Mouse (Mus musculus) MEL (cell line): Measurements from ENCODE around the gene Egfl8. TPM values are rescaled to one million over a fixed set of nuclear protein-coding genes. Genes with fewer than 3 reads are reported as not detected.

ENCODE experiments used
- DNase-seq: peaks from one replicate; pipeline ENCODE4 v3.0.0; 2011; ENCODE audit warnings: low read depth, low spot score
- H3K27ac ChIP-seq: 2 replicates; pipeline ENCODE4 v1.5.1; 2012; ENCODE audit warnings: low read depth, mild to moderate bottlenecking, control low read depth, low read length, moderate library complexity; ENCODE audit not compliant: control insufficient read depth
- H3K27me3 ChIP-seq, 2 experiments: fragments of 150-350 bp in 1 of 2; sonication (generic) in 1 of 2; 2 replicates each; pipeline ENCODE4 v1.6.1; 2012; ENCODE audit warnings: low read length in 2 of 2, mild to moderate bottlenecking in 2 of 2, improper control_type of control experiment in 1 of 2, moderate library complexity in 1 of 2; ENCODE audit not compliant: insufficient read depth in 2 of 2, control insufficient read depth in 1 of 2
- H3K36me3 ChIP-seq, 2 experiments: 2 replicates each; pipeline ENCODE4 v1.6.1; 2012 to 2014; ENCODE audit warnings: low read length in 2 of 2, improper control_type of control experiment in 1 of 2, inconsistent platforms in 1 of 2, mild to moderate bottlenecking in 1 of 2; ENCODE audit not compliant: insufficient read depth in 2 of 2, control insufficient read depth in 1 of 2
- H3K4me1 ChIP-seq, 2 experiments: fragments of 150-350 bp in 1 of 2; sonication (generic) in 1 of 2; 2 replicates each; pipeline ENCODE4 v1.6.1; 2012; ENCODE audit warnings: low read length in 2 of 2, improper control_type of control experiment in 1 of 2, mild to moderate bottlenecking in 1 of 2; ENCODE audit not compliant: insufficient read depth in 2 of 2, control insufficient read depth in 1 of 2
- H3K4me3 ChIP-seq, 2 experiments: fragments of 150-350 bp in 1 of 2; sonication (generic) in 1 of 2; 2 replicates each; pipeline ENCODE4 v1.5.1; 2012; ENCODE audit warnings: low read depth in 2 of 2, low read length in 2 of 2, mild to moderate bottlenecking in 2 of 2, moderate library complexity in 2 of 2, control low read depth in 1 of 2, improper control_type of control experiment in 1 of 2; ENCODE audit not compliant: control insufficient read depth in 1 of 2, insufficient read depth in 1 of 2
- H3K79me2 ChIP-seq: 2 replicates; pipeline ENCODE4 v1.6.1; 2012; ENCODE audit warnings: mild to moderate bottlenecking, low read length, moderate library complexity; ENCODE audit not compliant: control insufficient read depth, poor library complexity, insufficient read depth
- H3K9ac ChIP-seq: 2 replicates; pipeline ENCODE4 v1.6.1; 2012; ENCODE audit warnings: low read depth, mild to moderate bottlenecking, control low read depth, low read length, moderate library complexity; ENCODE audit not compliant: control insufficient read depth, poor library complexity, severe bottlenecking
- H3K9me3 ChIP-seq: fragments of 150-350 bp; sonication (generic); replicated peaks from 2 replicates; pipeline ENCODE4 v1.6.1; 2012; ENCODE audit warnings: mild to moderate bottlenecking, low read length, improper control_type of control experiment, moderate library complexity; ENCODE audit not compliant: insufficient read depth
- BHLHE40 ChIP-seq: IDR thresholded peaks from 2 replicates; pipeline ENCODE4 v1.6.1; 2012; ENCODE audit warnings: low read depth, mild to moderate bottlenecking, inconsistent platforms, low read length, improper control_type of control experiment, borderline replicate concordance
- CHD1 ChIP-seq: IDR thresholded peaks from 2 replicates; pipeline ENCODE4 v1.6.1; 2012; ENCODE audit warnings: low read depth, mild to moderate bottlenecking, inconsistent platforms, low read length, improper control_type of control experiment
- CHD2 ChIP-seq: IDR thresholded peaks from 2 replicates; pipeline ENCODE4 v1.6.1; 2011; ENCODE audit warnings: low read length, improper control_type of control experiment
- CTCF ChIP-seq, 3 experiments: IDR thresholded peaks in 2 of 3; conservative IDR thresholded peaks in 1 of 3; 2 replicates each; pipeline ENCODE4 v1.5.1; 2011 to 2012; ENCODE audit warnings: low read length in 3 of 3, low read depth in 2 of 3, mild to moderate bottlenecking in 2 of 3, improper control_type of control experiment in 1 of 3, inconsistent platforms in 1 of 3, mixed read lengths in 1 of 3, moderate library complexity in 1 of 3; ENCODE audit not compliant: control insufficient read depth in 1 of 3, insufficient read depth in 1 of 3, poor library complexity in 1 of 3, severe bottlenecking in 1 of 3
- ELF1 ChIP-seq: IDR thresholded peaks from 2 replicates; pipeline ENCODE4 v1.6.1; 2014; ENCODE audit warnings: low read depth, mild to moderate bottlenecking, inconsistent platforms, low read length, improper control_type of control experiment, moderate library complexity
- EP300 ChIP-seq, 2 experiments: IDR thresholded peaks; 2 replicates each; pipeline ENCODE4 v1.6.1; 2011; ENCODE audit warnings: improper control_type of control experiment in 2 of 2, low read length in 2 of 2, low read depth in 1 of 2, mild to moderate bottlenecking in 1 of 2
- ETS1 ChIP-seq: IDR thresholded peaks from 2 replicates; pipeline ENCODE4 v1.6.1; 2012; ENCODE audit warnings: low read depth, mild to moderate bottlenecking, inconsistent platforms, low read length, improper control_type of control experiment, moderate library complexity
- GABPA ChIP-seq: IDR thresholded peaks from 2 replicates; pipeline ENCODE4 v1.6.1; 2012; ENCODE audit warnings: low read depth, mild to moderate bottlenecking, inconsistent platforms, low read length, improper control_type of control experiment, moderate library complexity
- GATA1 ChIP-seq: IDR thresholded peaks from 2 replicates; pipeline ENCODE4 v1.6.1; 2011; ENCODE audit warnings: low read depth, low read length, improper control_type of control experiment
- HCFC1 ChIP-seq: IDR thresholded peaks from 2 replicates; pipeline ENCODE4 v1.6.1; 2012; ENCODE audit warnings: low read depth, mild to moderate bottlenecking, inconsistent platforms, low read length, improper control_type of control experiment, moderate library complexity
- KAT2A ChIP-seq: conservative IDR thresholded peaks from 2 replicates; pipeline ENCODE4 v1.6.1; 2012; ENCODE audit warnings: low read depth, low read length, improper control_type of control experiment, inconsistent platforms
- MAFK ChIP-seq: IDR thresholded peaks from 2 replicates; pipeline ENCODE4 v1.6.1; 2011; ENCODE audit warnings: low read depth, mild to moderate bottlenecking, low read length, improper control_type of control experiment, borderline replicate concordance
- MAZ ChIP-seq: IDR thresholded peaks from 2 replicates; pipeline ENCODE4 v1.6.1; 2012; ENCODE audit warnings: low read depth, mild to moderate bottlenecking, inconsistent platforms, low read length, improper control_type of control experiment
- MXI1 ChIP-seq: IDR thresholded peaks from 2 replicates; pipeline ENCODE4 v1.6.1; 2011; ENCODE audit warnings: mild to moderate bottlenecking, low read depth, low read length, improper control_type of control experiment
- MYC ChIP-seq: IDR thresholded peaks from 2 replicates; pipeline ENCODE4 v1.6.1; 2011; ENCODE audit warnings: low read depth, mild to moderate bottlenecking, low read length, improper control_type of control experiment, moderate library complexity
- NRF1 ChIP-seq: IDR thresholded peaks from 2 replicates; pipeline ENCODE4 v1.6.1; 2014; ENCODE audit warnings: low read depth, mild to moderate bottlenecking, inconsistent platforms, low read length, improper control_type of control experiment, moderate library complexity; ENCODE audit not compliant: poor library complexity, insufficient read depth, severe bottlenecking
- POLR2A ChIP-seq, 2 experiments: IDR thresholded peaks; 2 replicates each; pipeline ENCODE4 v1.6.1; 2011 to 2012; ENCODE audit warnings: low read length in 2 of 2, mild to moderate bottlenecking in 2 of 2, control low read depth in 1 of 2, improper control_type of control experiment in 1 of 2, low read depth in 1 of 2, moderate library complexity in 1 of 2; ENCODE audit not compliant: control insufficient read depth in 1 of 2, insufficient read depth in 1 of 2, poor library complexity in 1 of 2
- POLR2AphosphoS2 ChIP-seq: IDR thresholded peaks from 2 replicates; pipeline ENCODE4 v1.6.1; 2011; ENCODE audit warnings: low read length, improper control_type of control experiment
- POLR2AphosphoS5 ChIP-seq: IDR thresholded peaks from 2 replicates; pipeline ENCODE4 v1.6.1; 2012; ENCODE audit warnings: low read depth, borderline replicate concordance, mild to moderate bottlenecking, inconsistent platforms, low read length, moderate library complexity, mixed read lengths
- RCOR1 ChIP-seq: IDR thresholded peaks from 2 replicates; pipeline ENCODE4 v1.6.1; 2012; ENCODE audit warnings: low read depth, mild to moderate bottlenecking, inconsistent platforms, low read length, improper control_type of control experiment
- SIN3A ChIP-seq: IDR thresholded peaks from 2 replicates; pipeline ENCODE4 v1.6.1; 2012; ENCODE audit warnings: low read length, improper control_type of control experiment, inconsistent platforms
- TCF12 ChIP-seq: IDR thresholded peaks from 2 replicates; pipeline ENCODE4 v1.6.1; 2014; ENCODE audit warnings: low read depth, mild to moderate bottlenecking, inconsistent platforms, low read length, improper control_type of control experiment, moderate library complexity
- ZC3H11A ChIP-seq: IDR thresholded peaks from 2 replicates; pipeline ENCODE4 v1.6.1; 2012; ENCODE audit warnings: low read depth, mild to moderate bottlenecking, inconsistent platforms, low read length, improper control_type of control experiment
- polyA plus RNA-seq, 2 experiments: library from polyadenylated mRNA; stranded (reverse) in 1 of 2; unstranded in 1 of 2; fragments of >175 nt in 1 of 2; fragments of >200 nt in 1 of 2; gene quantifications; 2 replicates each; pipeline versions ENCODE4 v1.2.1 to v1.2.4; 2012; ENCODE audit warnings: low replicate concordance in 2 of 2, low read depth in 1 of 2; ENCODE audit not compliant: insufficient read length in 2 of 2, insufficient read depth in 1 of 2, missing spikeins in 1 of 2
- total RNA-seq: library from RNA; depleted of rRNA; stranded (reverse); fragments of 300-350 nt; gene quantifications from 2 replicates; pipeline ENCODE4 v1.2.3, GENCODE M21; 2012

Egfl8 gene
- total and polyA plus RNA-seq, 3 experiments = 0.89 to 1.6 TPM; not detected in 1

DNA sequence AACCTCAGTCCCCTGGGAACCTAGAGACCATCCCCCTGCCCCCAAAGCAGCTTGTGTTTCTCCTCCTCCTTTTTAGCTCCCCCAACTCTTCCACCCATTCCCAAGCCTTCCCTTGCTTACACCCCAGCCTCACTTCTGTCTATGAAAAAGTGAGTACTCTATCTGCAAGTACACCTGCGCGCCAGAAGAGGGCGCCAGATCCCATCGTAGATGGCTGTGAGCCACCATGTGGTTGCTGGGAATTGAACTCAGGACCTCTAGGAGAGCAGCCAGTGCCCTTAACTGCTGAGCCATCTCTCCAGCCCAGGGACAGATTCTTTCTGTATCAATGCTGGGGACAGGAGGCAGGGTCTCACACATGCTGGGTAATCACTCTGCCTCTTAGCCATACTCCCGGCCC lies 43.9 kb downstream of the Egfl8 start (continued):
- TF ChIP-seq ELF1 (no peak), MAZ (no peak), EP300 (IDR thresholded peaks at IDR 0.05; ENCODE audit: low read depth in 1 of 2, low read length in 2 of 2) (no peak), SIN3A (no peak), CHD1 (no peak), CHD2 (no peak), POLR2A (IDR thresholded peaks at IDR 0.05; ENCODE audit: control insufficient read depth in 1 of 2, insufficient read depth in 1 of 2, low read depth in 1 of 2, low read length in 2 of 2, poor library complexity in 1 of 2) (no peak)

DNA sequence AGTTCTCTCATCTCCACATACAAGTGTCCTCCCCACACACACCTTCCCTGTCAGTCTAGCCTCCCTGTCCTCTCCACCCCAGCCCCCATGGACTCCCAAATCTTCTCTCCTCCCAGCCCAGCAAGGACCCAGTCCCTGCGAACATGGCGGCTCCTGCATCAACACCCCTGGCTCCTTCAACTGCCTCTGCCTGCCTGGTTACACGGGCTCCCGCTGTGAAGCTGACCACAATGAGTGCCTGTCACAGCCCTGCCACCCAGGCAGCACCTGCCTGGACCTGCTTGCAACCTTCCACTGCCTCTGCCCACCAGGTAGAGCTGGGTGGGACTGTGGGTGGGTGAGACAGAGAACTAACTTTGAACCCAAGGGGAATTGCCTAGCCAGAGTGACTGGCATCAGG lies 45.9 kb downstream of the Egfl8 start:
- Histone ChIP-seq H3K9ac (no peak overlapping the region), H3K9me3 (no peaks in the 10 kb centered on the region), H3K27me3 (peaks cover 0 to 4% of the 10 kb centered on the region in 2 experiments; a peak in 2 of 4 replicates), H3K27ac (no peak overlapping the region), H3K79me2 (no peaks in the 10 kb centered on the region), H3K36me3 (no peaks in the 10 kb centered on the region), H3K4me1 (no peaks in the 10 kb centered on the region), H3K4me3 (no peak overlapping the region)
- no peak for DNase-seq
- TF ChIP-seq GABPA (no peak), POLR2A (IDR thresholded peaks at IDR 0.05; ENCODE audit: control insufficient read depth in 1 of 2, insufficient read depth in 1 of 2, low read depth in 1 of 2, low read length in 2 of 2, poor library complexity in 1 of 2) (no peak), NRF1 (no peak), BHLHE40 (no peak), POLR2AphosphoS2 (no peak), ETS1 (no peak), POLR2AphosphoS5 (no peak), RCOR1 (no peak), MXI1 (no peak), CTCF (IDR thresholded peaks at IDR 0.05 in 2 of 3, conservative IDR thresholded peaks at IDR 0.05 in 1 of 3; ENCODE audit: control insufficient read depth in 1 of 3, insufficient read depth in 1 of 3, low read depth in 2 of 3, low read length in 3 of 3, poor library complexity in 1 of 3, severe bottlenecking in 1 of 3) (no peak), KAT2A (no peak), MYC (no peak), HCFC1 (no peak), ZC3H11A (no peak), CHD1 (no peak), GATA1 (no peak), TCF12 (no peak), MAFK (no peak)
- TF ChIP-seq, all 39 proteins: peak for 0
